Mouse (Mus musculus) c-Kit-positive CD71-negative TER-119-negative erythroid progenitor cells, embryonic 14.5 days (primary cell): ENCODE measurements around the gene Olfr345.

ENCODE experiments used
- DNase-seq: peaks from one replicate; pipeline ENCODE4 v3.0.0-alpha.2; 2013; ENCODE audit warnings: low read depth

Gene Olfr345

DNA sequence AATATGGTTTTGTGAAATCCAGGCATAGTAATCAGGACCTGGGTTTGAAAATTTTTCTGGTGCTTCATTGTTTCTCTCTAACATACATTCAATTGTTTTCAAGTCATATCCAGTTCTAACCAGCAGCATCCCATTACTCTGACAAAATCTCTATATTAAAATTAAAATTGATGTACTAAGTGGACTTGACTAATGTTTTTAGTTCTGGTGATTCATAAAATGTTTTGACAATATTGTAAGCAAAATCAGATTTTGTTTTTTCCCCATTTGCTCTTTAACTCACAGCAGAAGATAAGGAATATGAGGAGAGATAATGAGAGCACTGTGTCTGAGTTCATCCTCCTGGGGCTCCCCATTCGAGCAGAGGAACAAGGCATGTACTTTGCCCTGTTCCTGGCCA, at the start of gene Olfr345:
TSS of gene Olfr345 (plus strand) at position 301 of the 400 bp plus-strand sequence.
- no peak for DNase-seq

DNA sequence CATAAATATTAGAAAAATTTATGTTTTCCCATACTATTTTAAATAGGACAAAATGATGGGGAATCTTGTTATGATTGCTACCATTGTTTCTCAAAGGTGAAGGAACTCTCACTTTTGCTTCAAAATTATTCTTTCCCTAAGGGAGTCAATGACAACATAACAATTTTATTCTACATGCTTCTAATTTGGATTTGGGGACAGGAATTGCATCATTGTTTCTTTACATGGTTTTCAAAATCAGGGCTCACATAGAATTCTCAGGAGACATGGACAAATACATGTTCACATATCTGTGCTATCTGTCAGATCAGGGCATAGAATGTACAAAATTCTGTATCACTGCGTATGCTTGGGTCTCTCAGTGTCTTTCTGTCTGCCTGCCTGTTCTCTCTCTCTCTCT, 45.6 kb downstream of the Olfr345 start, which contains the start of gene Olfr346:
TSS of gene Olfr346 (plus strand) at position 301 of the 400 bp plus-strand sequence.
- DNase-seq = no peak
